In the genomic region with DNA sequence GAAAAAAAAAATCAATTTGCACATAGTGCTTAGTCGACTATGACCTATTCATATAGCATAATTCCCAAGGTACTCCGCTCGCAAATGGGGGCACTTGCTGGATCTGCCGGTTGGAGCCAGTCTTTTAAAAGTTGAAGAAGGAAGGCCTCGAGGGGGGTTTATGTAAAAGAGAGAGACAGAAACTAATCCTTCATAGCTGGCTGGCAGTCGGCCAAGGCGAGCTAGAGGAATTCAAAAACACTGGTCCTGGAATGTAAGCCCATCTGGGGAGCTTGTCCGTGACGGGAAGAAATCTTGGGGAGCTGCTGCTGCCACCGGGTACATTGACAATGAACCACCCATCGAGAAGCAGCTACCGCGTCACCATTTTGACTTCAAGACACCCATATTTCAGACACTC, we compare ENCODE assay signal across 7 mouse cellular contexts.
DNase-seq lines count a peak whose midpoint lies in the region; ATAC-seq lines count a peak whose summit lies in the region.

No protein-coding gene starts in this region.

- DNase-seq in brain, adult 2 months (ENCODE audit: low read depth, low spot score) = peak; percentile 51
- peak; percentile 67 for DNase-seq in embryo, embryonic 11.5 days (ENCODE audit: low read depth, low spot score)
- DNase-seq in heart, adult 18-20 months = peak; percentile 19 to 53
- peak; percentile 36 for DNase-seq in kidney, adult 11 months
- DNase-seq in left cerebral cortex, postnatal 25 days (ENCODE audit: low spot score in 2 of 2) = peak; percentile 28 to 49
- DNase-seq in neural tube, embryonic 11.5 days (ENCODE audit: low spot score) = peak; percentile 73
- DNase-seq in thymus, adult 18-20 months = no peak

- intact Hi-C loops in left cerebral cortex, postnatal 25 days (cut with DNase I) = no loop called here

- no peak overlapping the region for H3K4me2 ChIP-seq in neural tube, embryonic 11.5 days (ENCODE audit: low read depth)

- no peaks in the 10 kb centered on the region for H3K36me3 ChIP-seq in neural tube, embryonic 11.5 days (ENCODE audit: control insufficient read depth, insufficient read depth, low read length)

- H3K4me1 ChIP-seq in neural tube, embryonic 11.5 days (ENCODE audit: control insufficient read depth, insufficient read depth, low read length) = no peaks in the 10 kb centered on the region

- ATAC-seq in neural tube, embryonic 11.5 days (ENCODE audit: insufficient read depth, low FRiP score, low TSS enrichment) = no peak

- no peak overlapping the region for H3K4me3 ChIP-seq in neural tube, embryonic 11.5 days (ENCODE audit: low read depth, low read length)

- H3K27me3 ChIP-seq in neural tube, embryonic 11.5 days (ENCODE audit: control insufficient read depth, insufficient read depth, low read length) = no peaks in the 10 kb centered on the region

- no peak overlapping the region for H3K9ac ChIP-seq in neural tube, embryonic 11.5 days (ENCODE audit: low read length)

- 50% methylated on average over 13 of the region's 13 CpGs for WGBS in neural tube, embryonic 11.5 days

- H3K27ac ChIP-seq in neural tube, embryonic 11.5 days (ENCODE audit: low read depth, low read length) = no peak overlapping the region

- no peaks in the 10 kb centered on the region for H3K9me3 ChIP-seq in neural tube, embryonic 11.5 days (ENCODE audit: control insufficient read depth, low read length)

Comparison
In these comparisons a context has a peak if more than half of its experiments do, and no peak if none do; other contexts are left out.
1. DNase-seq: peak in brain, adult 2 months (single experiment), embryo, embryonic 11.5 days (single experiment), heart, adult 18-20 months (2 of 2), kidney, adult 11 months (single experiment), left cerebral cortex, postnatal 25 days (2 of 2) and neural tube, embryonic 11.5 days (single experiment); none in thymus, adult 18-20 months (0 of 2).